In the genomic region with DNA sequence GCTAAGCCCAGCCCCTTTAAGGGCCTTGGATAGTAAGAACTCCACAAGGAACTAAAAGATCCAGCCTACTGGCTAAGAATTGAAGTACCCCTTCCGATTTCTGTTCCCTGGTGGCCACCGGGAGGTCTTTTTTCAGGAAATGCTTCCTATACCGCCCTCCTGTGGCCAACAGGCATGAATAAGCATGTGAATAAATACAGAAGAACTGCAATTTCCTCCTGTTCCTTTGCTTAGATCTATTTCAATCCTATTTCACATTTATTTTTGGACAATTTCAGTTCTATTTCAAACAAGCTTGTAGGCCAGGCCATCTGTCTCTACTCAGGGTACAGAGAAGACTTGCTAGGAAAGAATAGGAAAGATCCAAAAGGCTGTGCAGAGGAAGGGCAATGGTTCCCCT, we compare ENCODE assay signal across 9 mouse cellular contexts. TPM values are rescaled to one million over a fixed set of nuclear protein-coding genes. Genes with fewer than 3 reads are reported as not detected.
A peak's percentile ranks its signal among the peaks of the same experiment; 100 is the strongest.
DNase-seq lines count a peak whose midpoint lies in the region; ATAC-seq lines count a peak whose summit lies in the region.
"Had no signal": no experiment of that assay in that cellular context is flagged by ENCODE, and none has a peak within 500 bp of the region (broad histone marks: within the 10 kb centered on the region; RNA-seq: fewer than 3 reads in every experiment).

No protein-coding gene starts in this region.

- H3K4me2 ChIP-seq in hindbrain, embryonic 14.5 days (replicated peaks) = no peak overlapping the region
- H3K4me2 ChIP-seq in hindbrain, embryonic 12.5 days (replicated peaks) = no peak overlapping the region
- H3K4me2 ChIP-seq: neural tube, embryonic 13.5 days had no signal

- no peaks in the 10 kb centered on the region for H3K36me3 ChIP-seq in hindbrain, embryonic 14.5 days (replicated peaks; ENCODE audit: control insufficient read depth, insufficient read depth)
- no peaks in the 10 kb centered on the region for H3K36me3 ChIP-seq in hindbrain, embryonic 12.5 days
- H3K36me3 ChIP-seq in megakaryocyte, embryonic 14.5 days (replicated peaks; ENCODE audit: low read length) = no peaks in the 10 kb centered on the region
- H3K36me3 ChIP-seq: neural tube, embryonic 13.5 days had no signal

- WGBS in hindbrain, embryonic 14.5 days = 25% methylated on average over 3 of the region's 3 CpGs
- 21% methylated on average over 3 of the region's 3 CpGs for WGBS in hindbrain, embryonic 12.5 days

- H3K27ac ChIP-seq in hindbrain, embryonic 14.5 days = no peak overlapping the region
- no peak overlapping the region for H3K27ac ChIP-seq in hindbrain, embryonic 12.5 days
- H3K27ac ChIP-seq: neural tube, embryonic 13.5 days had no signal

- DNase-seq in hindbrain, embryonic 14.5 days (ENCODE audit: low spot score) = peak; percentile 40
- DNase-seq in adrenal gland, postnatal 14 days = peak; percentile 66
- DNase-seq in embryo, embryonic 9.5 days (ENCODE audit: extremely low spot score) = peak; percentile 9
- peak; percentile 59 for DNase-seq in induced T-regulatory cell, adult 2 months (ENCODE audit: low read depth)
- DNase-seq in thymus, postnatal 4 days = peak; percentile 60

- no peaks in the 10 kb centered on the region for H3K4me1 ChIP-seq in hindbrain, embryonic 14.5 days (replicated peaks; ENCODE audit: control insufficient read depth, insufficient read depth, low read length)
- H3K4me1 ChIP-seq in hindbrain, embryonic 12.5 days = no peaks in the 10 kb centered on the region
- H3K4me1 ChIP-seq in megakaryocyte, embryonic 14.5 days = no peaks in the 10 kb centered on the region
- H3K4me1 ChIP-seq: neural tube, embryonic 13.5 days had no signal

- no peak for ATAC-seq in hindbrain, embryonic 14.5 days (ENCODE audit: low FRiP score)
- no peak for ATAC-seq in hindbrain, embryonic 12.5 days (ENCODE audit: low FRiP score)
- ATAC-seq in CD4-positive, CD25-positive, alpha-beta regulatory T cell, adult 4 months = peak; percentile 68

- H3K4me3 ChIP-seq in hindbrain, embryonic 14.5 days (replicated peaks; ENCODE audit: low read length) = no peak overlapping the region
- H3K4me3 ChIP-seq in hindbrain, embryonic 12.5 days = no peak overlapping the region
- peak overlapping the region; percentile 18 for H3K4me3 ChIP-seq in megakaryocyte, embryonic 14.5 days (replicated peaks)
- H3K4me3 ChIP-seq: neural tube, embryonic 13.5 days had no signal

- no peak overlapping the region for H3K9ac ChIP-seq in hindbrain, embryonic 14.5 days
- H3K9ac ChIP-seq in hindbrain, embryonic 12.5 days = no peak overlapping the region
- H3K9ac ChIP-seq: neural tube, embryonic 13.5 days had no signal

- H3K27me3 ChIP-seq in hindbrain, embryonic 14.5 days (ENCODE audit: control insufficient read depth, insufficient read depth, low read length) = 0 out of 2 replicates have a peak, but pooled peaks cover 7% of the 10 kb centered on the region
- no peaks in the 10 kb centered on the region for H3K27me3 ChIP-seq in hindbrain, embryonic 12.5 days
- H3K27me3 ChIP-seq in megakaryocyte, embryonic 14.5 days (replicated peaks) = peaks cover 4% of the 10 kb centered on the region

- no peaks in the 10 kb centered on the region for H3K9me3 ChIP-seq in hindbrain, embryonic 14.5 days (ENCODE audit: control insufficient read depth, low read length)
- H3K9me3 ChIP-seq in hindbrain, embryonic 12.5 days (replicated peaks) = no peaks in the 10 kb centered on the region
- H3K9me3 ChIP-seq in megakaryocyte, embryonic 14.5 days = peaks cover 5% of the 10 kb centered on the region; the same call in 1 of the 2 replicates
- H3K9me3 ChIP-seq: neural tube, embryonic 13.5 days had no signal

RNA-seq across cellular contexts. Expression of a gene that starts 20.7 kb away (rescaled TPM):
- polyA plus RNA-seq in hindbrain, embryonic 14.5 days (2014; fragmentation: Nextera tagmentation; extraction: Ambion mirVana) = 39.6 and 44.9 TPM in 2 replicates
- 30.8 and 35.6 TPM in 2 replicates for polyA plus RNA-seq in hindbrain, embryonic 12.5 days (2016; fragmentation: Nextera tagmentation; extraction: Ambion mirVana)
- under 1 TPM; 0.48 to 0.82 TPM for polyA plus RNA-seq in CD4-positive, CD25-positive, alpha-beta regulatory T cell, adult 4 months (2017; shearing (Covaris generic))
- 12.6 and 16.9 TPM in 2 replicates for total RNA-seq in adrenal gland, postnatal 14 days (2021)
- polyA plus RNA-seq in megakaryocyte, embryonic 14.5 days (2012; ENCODE audit: insufficient read depth, low replicate concordance) = 0.20 TPM in 1 of 2 replicates, not detected in the other

Comparison
In these comparisons a context has a peak if more than half of its experiments do, and no peak if none do; other contexts are left out.
1. DNase-seq: peak in every context shown above with its lines; median percentile 66 in adrenal gland, postnatal 14 days; 60 in thymus, postnatal 4 days; 59 in induced T-regulatory cell, adult 2 months; 40 in hindbrain, embryonic 14.5 days; 9 in embryo, embryonic 9.5 days.
2. RNA of a gene that starts 20.7 kb away (polyA plus RNA-seq): 39.6 to 44.9 TPM in hindbrain, embryonic 14.5 days and 30.8 to 35.6 TPM in hindbrain, embryonic 12.5 days; 0.48 to 0.82 TPM in CD4-positive, CD25-positive, alpha-beta regulatory T cell, adult 4 months and 0.20 TPM in megakaryocyte, embryonic 14.5 days; every median in the first group is over 10 times any median in the second.